Mouse (Mus musculus): ENCODE data around the gene Soga1. TPM values are rescaled to one million over a fixed set of nuclear protein-coding genes. Genes with fewer than 3 reads are reported as not detected.

Gene Soga1
- polyA plus RNA-seq, 1 experiment from 2014 or later: 6.0 TPM

DNA sequence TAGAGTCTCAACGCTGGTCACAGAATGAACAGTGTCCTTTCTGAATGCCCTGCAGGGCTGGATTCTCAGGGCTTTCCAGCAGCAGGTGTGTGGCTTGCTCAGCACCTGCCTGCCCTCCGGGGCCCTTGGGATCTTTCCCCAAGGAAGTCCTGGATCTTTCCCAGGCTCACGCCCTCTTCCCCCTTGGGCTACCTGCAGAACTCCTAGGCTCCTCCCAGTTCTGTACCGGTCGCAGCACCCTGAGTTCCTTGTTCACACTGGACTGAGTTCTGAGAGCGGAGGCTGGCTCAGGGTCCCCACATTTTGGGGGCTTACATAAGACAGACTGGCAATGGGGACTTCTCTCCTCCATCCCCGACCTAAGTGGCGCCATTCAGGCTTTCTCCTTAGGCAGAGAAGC, 19.9 kb downstream of the Soga1 start:
- Histone ChIP-seq H3K4me1 (ENCODE audit: control insufficient read depth, insufficient read depth, low read length) (peaks cover 15% of the 10 kb centered on the region), H3K27me3 (ENCODE audit: control insufficient read depth, insufficient read depth, low read length) (no peaks in the 10 kb centered on the region), H3K4me2 (peak overlapping the region; percentile 32; the same call in 1 of the 2 replicates), H3K9me3 (ENCODE audit: control insufficient read depth, low read length) (no peaks in the 10 kb centered on the region), H3K27ac (ENCODE audit: low read depth, low read length) (peak overlapping the region; percentile 83), H3K9ac (ENCODE audit: low read length) (peak overlapping the region; percentile 46), H3K36me3 (ENCODE audit: control insufficient read depth, insufficient read depth, low read length) (0 out of 2 replicates have a peak, but pooled peaks cover 7% of the 10 kb centered on the region), H3K4me3 (ENCODE audit: low read depth, low read length) (no peak overlapping the region)
- 55% methylated on average over 8 of the region's 8 CpGs for WGBS
- DNase-seq (ENCODE audit: low spot score, missing footprints) (peak; percentile 90), ATAC-seq (ENCODE audit: low FRiP score) (no peak)

- peaks cover 8% of the 10 kb centered on the region; the same call in 1 of the 2 replicates for H3K36me3 ChIP-seq (ENCODE audit: control insufficient read depth, insufficient read depth, low read length)
- H3K27me3 ChIP-seq (ENCODE audit: control insufficient read depth, insufficient read depth, low read length): no peaks in the 10 kb centered on the region
- no peaks in the 10 kb centered on the region for H3K9me3 ChIP-seq (ENCODE audit: control insufficient read depth, low read length)
- peaks cover 15% of the 10 kb centered on the region for H3K4me1 ChIP-seq (ENCODE audit: control insufficient read depth, insufficient read depth, low read length)
- peak; percentile 91 for ATAC-seq (ENCODE audit: low FRiP score)
- H3K9ac ChIP-seq (ENCODE audit: low read length): peak overlapping the region; percentile 51
- no peak overlapping the region; the same call in 1 of the 2 replicates for H3K4me3 ChIP-seq (ENCODE audit: low read depth, low read length)
- 8% methylated on average over 18 of the region's 18 CpGs for WGBS
- peak; percentile 94 for DNase-seq (ENCODE audit: low spot score, missing footprints)
- peak overlapping the region; percentile 32 for H3K4me2 ChIP-seq
- peak overlapping the region; percentile 83 for H3K27ac ChIP-seq (ENCODE audit: low read depth, low read length)
Measured at GRCm38 (mm10) chr2:157058342-157058998, 20.6 kb downstream of the Soga1 start.

GRCm38 (mm10) chr2:157057758-157058157, 21.3 kb downstream of the Soga1 start:
- H3K9me3 ChIP-seq (ENCODE audit: control insufficient read depth, low read length): no peaks in the 10 kb centered on the region
- 82% methylated on average over 4 of the region's 4 CpGs for WGBS
- H3K9ac ChIP-seq (ENCODE audit: low read length): no peak overlapping the region; the same call in 1 of the 2 replicates
- ATAC-seq (ENCODE audit: low FRiP score) (no peak), DNase-seq (ENCODE audit: low spot score, missing footprints) (no peak)
- peaks cover 14% of the 10 kb centered on the region; the same call in 1 of the 2 replicates for H3K36me3 ChIP-seq (ENCODE audit: control insufficient read depth, insufficient read depth, low read length)
- H3K4me3 ChIP-seq (ENCODE audit: low read depth, low read length): no peak overlapping the region
- peaks cover 15% of the 10 kb centered on the region for H3K4me1 ChIP-seq (ENCODE audit: control insufficient read depth, insufficient read depth, low read length)
- H3K4me2 ChIP-seq: no peak overlapping the region
- H3K27me3 ChIP-seq (ENCODE audit: control insufficient read depth, insufficient read depth, low read length): no peaks in the 10 kb centered on the region
- peak overlapping the region; percentile 83; the same call in 1 of the 2 replicates for H3K27ac ChIP-seq (ENCODE audit: low read depth, low read length)

- Histone ChIP-seq H3K4me2 (no peak overlapping the region), H3K27me3 (ENCODE audit: control insufficient read depth, insufficient read depth, low read length) (no peaks in the 10 kb centered on the region), H3K9me3 (ENCODE audit: control insufficient read depth, low read length) (no peaks in the 10 kb centered on the region), H3K9ac (ENCODE audit: low read length) (no peak overlapping the region), H3K27ac (ENCODE audit: low read depth, low read length) (no peak overlapping the region), H3K4me1 (ENCODE audit: control insufficient read depth, insufficient read depth, low read length) (peaks cover 13% of the 10 kb centered on the region), H3K4me3 (ENCODE audit: low read depth, low read length) (no peak overlapping the region), H3K36me3 (ENCODE audit: control insufficient read depth, insufficient read depth, low read length) (peaks cover 18% of the 10 kb centered on the region)
- ATAC-seq (ENCODE audit: low FRiP score): no peak
- WGBS: 94% methylated on average over 3 of the region's 3 CpGs
- DNase-seq (ENCODE audit: low spot score, missing footprints): no peak
Measured at GRCm38 (mm10) chr2:157057186-157057585, 21.9 kb downstream of the Soga1 start.

- peaks cover 18% of the 10 kb centered on the region for H3K36me3 ChIP-seq (ENCODE audit: control insufficient read depth, insufficient read depth, low read length)
Measured at GRCm38 (mm10) chr2:157055721-157056120, 23.3 kb downstream of the Soga1 start.

DNA sequence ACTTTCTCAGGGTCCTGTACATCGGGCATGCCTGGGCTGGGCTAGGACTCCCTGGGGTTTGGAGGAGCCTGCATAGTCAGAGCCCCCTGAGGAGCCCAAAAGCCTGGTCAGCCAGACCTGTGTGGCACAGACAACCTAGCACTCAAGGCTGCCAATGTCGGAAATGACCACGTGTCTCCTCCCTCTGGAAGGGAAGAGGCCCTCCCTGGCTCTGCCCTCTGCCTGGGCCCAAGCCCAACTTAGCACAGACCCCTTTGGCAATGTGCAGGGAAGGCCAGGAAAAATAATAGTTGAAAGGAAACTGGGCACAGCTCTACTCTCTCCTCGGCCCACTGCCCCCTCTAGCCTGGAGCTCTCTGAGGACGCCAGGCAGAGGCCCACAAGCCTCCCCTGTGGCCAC, 24.2 kb downstream of the Soga1 start:
- H3K9ac ChIP-seq (ENCODE audit: low read length): no peak overlapping the region
- no peaks in the 10 kb centered on the region for H3K9me3 ChIP-seq (ENCODE audit: control insufficient read depth, low read length)
- WGBS: 75% methylated on average over 5 of the region's 5 CpGs
- no peak for DNase-seq (ENCODE audit: low spot score, missing footprints)
- no peak overlapping the region for H3K4me2 ChIP-seq
- H3K27me3 ChIP-seq (ENCODE audit: control insufficient read depth, insufficient read depth, low read length): no peaks in the 10 kb centered on the region
- H3K4me1 ChIP-seq (ENCODE audit: control insufficient read depth, insufficient read depth, low read length): peaks cover 23% of the 10 kb centered on the region
- H3K27ac ChIP-seq (ENCODE audit: low read depth, low read length): no peak overlapping the region
- H3K4me3 ChIP-seq (ENCODE audit: low read depth, low read length): no peak overlapping the region
- H3K36me3 ChIP-seq (ENCODE audit: control insufficient read depth, insufficient read depth, low read length): peaks cover 16% of the 10 kb centered on the region
- ATAC-seq (ENCODE audit: low FRiP score): no peak

More at GRCm38 (mm10) chr2:157055721-157056120, 23.3 kb downstream of the Soga1 start:
- DNase-seq (ENCODE audit: low spot score, missing footprints): no peak
- Histone ChIP-seq H3K27ac (ENCODE audit: low read depth, low read length) (no peak overlapping the region), H3K9ac (ENCODE audit: low read length) (no peak overlapping the region), H3K4me1 (ENCODE audit: control insufficient read depth, insufficient read depth, low read length) (peaks cover 15% of the 10 kb centered on the region), H3K27me3 (ENCODE audit: control insufficient read depth, insufficient read depth, low read length) (no peaks in the 10 kb centered on the region), H3K4me2 (no peak overlapping the region), H3K9me3 (ENCODE audit: control insufficient read depth, low read length) (no peaks in the 10 kb centered on the region), H3K4me3 (ENCODE audit: low read depth, low read length) (no peak overlapping the region)
- ATAC-seq (ENCODE audit: low FRiP score): no peak
- WGBS: 91% methylated on average over 6 of the region's 6 CpGs

GRCm38 (mm10) chr2:157054297-157054696, 24.8 kb downstream of the Soga1 start:
- H3K4me1 ChIP-seq (ENCODE audit: control insufficient read depth, insufficient read depth, low read length): peaks cover 24% of the 10 kb centered on the region
- no peak overlapping the region for H3K9ac ChIP-seq (ENCODE audit: low read length)
- H3K27me3 ChIP-seq (ENCODE audit: control insufficient read depth, insufficient read depth, low read length): no peaks in the 10 kb centered on the region
- DNase-seq (ENCODE audit: low spot score, missing footprints) (no peak), ATAC-seq (ENCODE audit: low FRiP score) (no peak)
- no peak overlapping the region for H3K4me2 ChIP-seq
- WGBS: 95% methylated on average over 8 of the region's 8 CpGs
- H3K9me3 ChIP-seq (ENCODE audit: control insufficient read depth, low read length): no peaks in the 10 kb centered on the region
- H3K27ac ChIP-seq (ENCODE audit: low read depth, low read length): no peak overlapping the region
- peaks cover 15% of the 10 kb centered on the region for H3K36me3 ChIP-seq (ENCODE audit: control insufficient read depth, insufficient read depth, low read length)
- H3K4me3 ChIP-seq (ENCODE audit: low read depth, low read length): no peak overlapping the region

GRCm38 (mm10) chr2:157053787-157054186, 25.3 kb downstream of the Soga1 start:
- H3K4me1 ChIP-seq (ENCODE audit: control insufficient read depth, insufficient read depth, low read length): peaks cover 19% of the 10 kb centered on the region
- no peaks in the 10 kb centered on the region for H3K27me3 ChIP-seq (ENCODE audit: control insufficient read depth, insufficient read depth, low read length)
- H3K4me3 ChIP-seq (ENCODE audit: low read depth, low read length): no peak overlapping the region
- DNase-seq (ENCODE audit: low spot score, missing footprints): no peak
- no peak overlapping the region for H3K4me2 ChIP-seq
- H3K9me3 ChIP-seq (ENCODE audit: control insufficient read depth, low read length): no peaks in the 10 kb centered on the region
- no peak overlapping the region for H3K27ac ChIP-seq (ENCODE audit: low read depth, low read length)
- ATAC-seq (ENCODE audit: low FRiP score): no peak
- WGBS: 73% methylated on average over 4 of the region's 4 CpGs
- peaks cover 15% of the 10 kb centered on the region for H3K36me3 ChIP-seq (ENCODE audit: control insufficient read depth, insufficient read depth, low read length)
- H3K9ac ChIP-seq (ENCODE audit: low read length): no peak overlapping the region

DNA sequence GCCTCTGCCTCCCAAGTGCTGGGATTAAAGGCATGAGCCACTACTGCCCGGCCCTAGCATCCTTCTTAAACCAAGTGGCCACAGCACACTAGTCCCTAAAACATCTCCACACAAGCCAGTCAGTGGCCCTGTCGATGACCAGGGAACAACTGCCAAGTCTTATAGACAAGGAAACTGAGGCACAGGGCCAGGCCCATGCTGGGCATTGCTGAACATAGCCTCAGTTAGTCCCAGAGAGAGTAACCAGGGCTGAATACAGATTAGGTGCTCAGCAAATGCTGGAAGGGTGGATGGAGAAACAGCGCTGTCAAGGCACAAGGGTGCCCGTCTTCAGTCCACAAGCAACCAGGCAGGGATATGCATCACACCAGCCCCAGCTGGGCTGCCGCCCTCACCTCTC, 25.9 kb downstream of the Soga1 start:
- H3K36me3 ChIP-seq (ENCODE audit: control insufficient read depth, insufficient read depth, low read length): peaks cover 17% of the 10 kb centered on the region

More for the DNA sequence above, 25.9 kb downstream of the Soga1 start:
- Histone ChIP-seq H3K9me3 (ENCODE audit: control insufficient read depth, low read length) (no peaks in the 10 kb centered on the region), H3K4me1 (ENCODE audit: control insufficient read depth, insufficient read depth, low read length) (peaks cover 12% of the 10 kb centered on the region), H3K27ac (ENCODE audit: low read depth, low read length) (no peak overlapping the region), H3K4me3 (ENCODE audit: low read depth, low read length) (no peak overlapping the region), H3K27me3 (ENCODE audit: control insufficient read depth, insufficient read depth, low read length) (no peaks in the 10 kb centered on the region), H3K4me2 (no peak overlapping the region), H3K9ac (ENCODE audit: low read length) (no peak overlapping the region)
- ATAC-seq (ENCODE audit: low FRiP score) (no peak), DNase-seq (ENCODE audit: low spot score, missing footprints) (no peak)
- 94% methylated on average over 5 of the region's 5 CpGs for WGBS
